Mouse (Mus musculus) lung, embryonic 14.5 days (tissue): ENCODE data around the gene Gsc. TPM values are rescaled to one million over a fixed set of nuclear protein-coding genes. Genes with fewer than 3 reads are reported as not detected.

Source experiments
- ATAC-seq: fragments of 200-750 bp; cut with Nextera tagmentation; 2 replicates; pipeline ENCODE4 v1.8.0; 2017; ENCODE audit warnings: mild to moderate bottlenecking, moderate TSS enrichment, moderate library complexity; ENCODE audit not compliant: insufficient read depth
- DNase-seq: peaks from one replicate; pipeline ENCODE4 v3.0.0-alpha.2; 2015
- H3K27ac ChIP-seq: fragments of 300-500 bp; sonication (generic); 2 replicates; pipeline ENCODE4 v1.5.1; 2014; ENCODE audit warnings: low read depth, mild to moderate bottlenecking, moderate library complexity
- H3K27me3 ChIP-seq: fragments of 300-500 bp; sonication (generic); 2 replicates; pipeline ENCODE4 v1.6.1; 2014; ENCODE audit warnings: low read length, control low read depth; ENCODE audit not compliant: insufficient read depth
- H3K36me3 ChIP-seq: fragments of 300-500 bp; sonication (generic); 2 replicates; pipeline ENCODE4 v1.6.1; 2014; ENCODE audit warnings: control low read depth; ENCODE audit not compliant: insufficient read depth
- H3K4me1 ChIP-seq: fragments of 300-500 bp; sonication (generic); 2 replicates; pipeline ENCODE4 v1.6.1; 2014; ENCODE audit warnings: antibody characterized with exemption, control low read depth; ENCODE audit not compliant: insufficient read depth
- H3K4me2 ChIP-seq: fragments of 300-500 bp; sonication (generic); 2 replicates; pipeline ENCODE4 v1.6.1; 2014; ENCODE audit warnings: mild to moderate bottlenecking
- H3K4me3 ChIP-seq: fragments of 300-500 bp; sonication (generic); 2 replicates; pipeline ENCODE4 v1.5.1; 2014; ENCODE audit warnings: low read depth, low read length
- H3K9ac ChIP-seq: fragments of 300-500 bp; sonication (generic); 2 replicates; pipeline ENCODE4 v1.6.1; 2014
- H3K9me3 ChIP-seq: fragments of 300-500 bp; sonication (generic); 2 replicates; pipeline ENCODE4 v1.6.1; 2016; ENCODE audit warnings: low read depth, low read length, control low read depth
- CTCF ChIP-seq: IDR thresholded peaks from 2 replicates; pipeline ENCODE4 v1.5.1; 2016; ENCODE audit warnings: antibody characterized with exemption, low read depth
- WGBS: fragments of 180-500 bp; shearing (Covaris S2); extraction: QIAGEN DNeasy Blood & Tissue Kit; methylation state at CpG from one replicate; pipeline ENCODE4 v1.1.7; 2014; 5-methylcytosine and 5-hydroxymethylcytosine counted together
- polyA plus RNA-seq: library from polyadenylated mRNA; unstranded; fragments of >200 nt; fragmentation: Nextera tagmentation; extraction: Ambion mirVana; gene quantifications from 2 replicates; pipeline ENCODE4 v1.2.1, GENCODE M21; 2014

Gsc gene
- polyA plus RNA-seq, 1 experiment from 2014 or later, result not detected

GRCm38 (mm10) chr12:104472218-104472525, 958 bp downstream of the Gsc start:
- H3K4me3 ChIP-seq, result peak overlapping the region; percentile 57
- WGBS, result under 1% methylated on average over 25 of the region's 25 CpGs
- no peak for TF ChIP-seq CTCF
- H3K27me3 ChIP-seq, result peaks cover 75% of the 10 kb centered on the region
- DNase-seq (no peak), ATAC-seq (no peak)
- no peaks in the 10 kb centered on the region for H3K4me1 ChIP-seq
- H3K4me2 ChIP-seq, result peak overlapping the region; percentile 93
- no peaks in the 10 kb centered on the region for H3K36me3 ChIP-seq
- H3K9me3 ChIP-seq, result no peaks in the 10 kb centered on the region
- H3K27ac ChIP-seq, result no peak overlapping the region
- H3K9ac ChIP-seq, result no peak overlapping the region

- peak overlapping the region; percentile 57 for H3K4me3 ChIP-seq
- peaks cover 69% of the 10 kb centered on the region for H3K27me3 ChIP-seq
- no peaks in the 10 kb centered on the region for H3K9me3 ChIP-seq
- peak; percentile 41 for DNase-seq
- no peaks in the 10 kb centered on the region for H3K4me1 ChIP-seq
- H3K36me3 ChIP-seq, result no peaks in the 10 kb centered on the region
- TF ChIP-seq CTCF, result no peak
- H3K27ac ChIP-seq, result no peak overlapping the region
- peak overlapping the region; percentile 93 for H3K4me2 ChIP-seq
- ATAC-seq, result no peak
- no peak overlapping the region; the same call in 1 of the 2 replicates for H3K9ac ChIP-seq
- 2% methylated on average over 57 of the region's 57 CpGs for WGBS
Measured at GRCm38 (mm10) chr12:104471351-104472217, 1.5 kb downstream of the Gsc start.

GRCm38 (mm10) chr12:104470646-104471045, 2.5 kb downstream of the Gsc start:
- TF ChIP-seq CTCF, result no peak

GRCm38 (mm10) chr12:104468783-104469182, 4.3 kb downstream of the Gsc start:
- DNase-seq (no peak), ATAC-seq (no peak)
- Histone ChIP-seq H3K9me3 (no peaks in the 10 kb centered on the region), H3K27ac (no peak overlapping the region), H3K4me3 (no peak overlapping the region), H3K4me2 (no peak overlapping the region), H3K27me3 (peaks cover 42% of the 10 kb centered on the region), H3K36me3 (no peaks in the 10 kb centered on the region), H3K4me1 (no peaks in the 10 kb centered on the region), H3K9ac (no peak overlapping the region)
- 3% methylated on average over 4 of the region's 4 CpGs for WGBS
- TF ChIP-seq CTCF, result no peak

More at GRCm38 (mm10) chr12:104470646-104471045, 2.5 kb downstream of the Gsc start:
- DNase-seq (no peak), ATAC-seq (no peak)
- Histone ChIP-seq H3K4me1 (no peaks in the 10 kb centered on the region), H3K27me3 (peaks cover 60% of the 10 kb centered on the region), H3K4me2 (no peak overlapping the region), H3K9me3 (no peaks in the 10 kb centered on the region), H3K27ac (no peak overlapping the region), H3K4me3 (no peak overlapping the region), H3K9ac (no peak overlapping the region), H3K36me3 (no peaks in the 10 kb centered on the region)
- WGBS, result 25% methylated on average over 6 of the region's 6 CpGs

- Histone ChIP-seq H3K9ac (no peak overlapping the region), H3K27me3 (peaks cover 28% of the 10 kb centered on the region), H3K27ac (no peak overlapping the region), H3K4me2 (no peak overlapping the region), H3K9me3 (no peaks in the 10 kb centered on the region), H3K4me1 (no peaks in the 10 kb centered on the region), H3K36me3 (no peaks in the 10 kb centered on the region), H3K4me3 (no peak overlapping the region)
- DNase-seq (no peak), ATAC-seq (no peak)
- TF ChIP-seq CTCF, result no peak
- WGBS, result 36% methylated on average over 6 of the region's 6 CpGs
Measured at GRCm38 (mm10) chr12:104467372-104467771, 5.8 kb downstream of the Gsc start.

- no peak overlapping the region for H3K27ac ChIP-seq
- WGBS, result 32% methylated on average over 7 of the region's 7 CpGs
- H3K4me3 ChIP-seq, result no peak overlapping the region
- TF ChIP-seq CTCF, result no peak
- H3K4me2 ChIP-seq, result no peak overlapping the region
- DNase-seq, result no peak
- no peaks in the 10 kb centered on the region for H3K36me3 ChIP-seq
- peaks cover 23% of the 10 kb centered on the region for H3K27me3 ChIP-seq
- H3K9ac ChIP-seq, result no peak overlapping the region
- H3K4me1 ChIP-seq, result no peaks in the 10 kb centered on the region
- no peaks in the 10 kb centered on the region for H3K9me3 ChIP-seq
- ATAC-seq, result no peak
Measured at GRCm38 (mm10) chr12:104466930-104467329, 6.2 kb downstream of the Gsc start.

GRCm38 (mm10) chr12:104461372-104461771, 11.8 kb downstream of the Gsc start:
- no peak for ATAC-seq

More at GRCm38 (mm10) chr12:104461372-104461771, 11.8 kb downstream of the Gsc start:
- 23% methylated on average over 8 of the region's 8 CpGs for WGBS
- no peaks in the 10 kb centered on the region for H3K4me1 ChIP-seq
- H3K27me3 ChIP-seq, result no peaks in the 10 kb centered on the region
- H3K27ac ChIP-seq, result no peak overlapping the region
- no peak for TF ChIP-seq CTCF
- no peaks in the 10 kb centered on the region for H3K36me3 ChIP-seq
- H3K4me2 ChIP-seq, result no peak overlapping the region
- H3K9me3 ChIP-seq, result no peaks in the 10 kb centered on the region
- DNase-seq, result peak; percentile 39
- no peak overlapping the region for H3K9ac ChIP-seq
- H3K4me3 ChIP-seq, result no peak overlapping the region
